Mouse (Mus musculus): ENCODE measurements around the gene Zfp775.

Zfp775 gene

GRCm38 (mm10) chr6:48601271-48602079 lies at the start of gene Zfp775:
Zfp775 (plus strand) TSS chr6:48602063.
- peak; percentile 97 for DNase-seq (ENCODE audit: low read depth)

GRCm38 (mm10) chr6:48552918-48553317 lies 48.9 kb upstream of the Zfp775 start:
- DNase-seq (ENCODE audit: low read depth), result peak; percentile 68

- peak; percentile 48 for DNase-seq (ENCODE audit: low read depth)
Measured at GRCm38 (mm10) chr6:48553819-48554218, 48.0 kb upstream of the Zfp775 start.

- peak; percentile 100 for DNase-seq (ENCODE audit: low read depth)
Measured at GRCm38 (mm10) chr6:48554280-48555103, 47.4 kb upstream of the Zfp775 start, which contains the start of gene Lrrc61. Lrrc61 (plus strand) TSS chr6:48554796.

GRCm38 (mm10) chr6:48555104-48555890 lies 46.6 kb upstream of the Zfp775 start:
- DNase-seq (ENCODE audit: low read depth), result peak; percentile 72

GRCm38 (mm10) chr6:48555956-48556355 lies 45.9 kb upstream of the Zfp775 start:
- no peak for DNase-seq (ENCODE audit: low read depth)

- no peak for DNase-seq (ENCODE audit: low read depth)
Measured at GRCm38 (mm10) chr6:48565693-48566310, 36.1 kb upstream of the Zfp775 start.

- DNase-seq (ENCODE audit: low read depth), result peak; percentile 73
Measured at GRCm38 (mm10) chr6:48566312-48566711, 35.6 kb upstream of the Zfp775 start.

GRCm38 (mm10) chr6:48568036-48568984 lies 33.6 kb upstream of the Zfp775 start:
- DNase-seq (ENCODE audit: low read depth), result no peak

- no peak for DNase-seq (ENCODE audit: low read depth)
Measured at GRCm38 (mm10) chr6:48569065-48569807, 32.6 kb upstream of the Zfp775 start.

GRCm38 (mm10) chr6:48572014-48572413 lies 29.8 kb upstream of the Zfp775 start:
- DNase-seq (ENCODE audit: low read depth), result no peak

GRCm38 (mm10) chr6:48572572-48573061 lies 29.2 kb upstream of the Zfp775 start, which contains the start of gene Rarres2:
Rarres2 (minus strand) TSS chr6:48572789.
- peak; percentile 51 for DNase-seq (ENCODE audit: low read depth)

- DNase-seq (ENCODE audit: low read depth), result no peak
Measured at GRCm38 (mm10) chr6:48573280-48573679, 28.6 kb upstream of the Zfp775 start.

GRCm38 (mm10) chr6:48573981-48574380 lies 27.9 kb upstream of the Zfp775 start:
- DNase-seq (ENCODE audit: low read depth), result no peak

GRCm38 (mm10) chr6:48578736-48579135 lies 23.1 kb upstream of the Zfp775 start:
- peak; percentile 30 for DNase-seq (ENCODE audit: low read depth)

- DNase-seq (ENCODE audit: low read depth), result peak; percentile 73
Measured at GRCm38 (mm10) chr6:48579215-48579648, 22.6 kb upstream of the Zfp775 start.

- DNase-seq (ENCODE audit: low read depth), result no peak
Measured at GRCm38 (mm10) chr6:48581257-48581656, 20.6 kb upstream of the Zfp775 start.

- peak; percentile 87 for DNase-seq (ENCODE audit: low read depth)
Measured at GRCm38 (mm10) chr6:48582037-48582436, 19.8 kb upstream of the Zfp775 start.

- DNase-seq (ENCODE audit: low read depth), result no peak
Measured at GRCm38 (mm10) chr6:48589194-48589750, 12.6 kb upstream of the Zfp775 start, which contains the start of gene Gm45021. Gm45021 (plus strand) TSS chr6:48589610.
